Mouse (Mus musculus): ENCODE measurements around the gene Tgoln1. TPM values are rescaled to one million over a fixed set of nuclear protein-coding genes. Genes with fewer than 3 reads are reported as not detected.

The Tgoln1 gene
- 93.9 and 95.8 TPM in 2 replicates for total RNA-seq (2017)

GRCm38 (mm10) chr6:72616643-72617288 lies at the start of gene Tgoln1:
TSS of gene Tgoln1 (minus strand) at chr6:72617000.
- peak; percentile 92 to 93 for ATAC-seq (replicated peaks in 1 of 2; ENCODE audit: insufficient read depth in 1 of 2, low FRiP score in 2 of 2, low TSS enrichment in 1 of 2, low read depth in 1 of 2, poor library complexity in 2 of 2, severe bottlenecking in 2 of 2)

DNA sequence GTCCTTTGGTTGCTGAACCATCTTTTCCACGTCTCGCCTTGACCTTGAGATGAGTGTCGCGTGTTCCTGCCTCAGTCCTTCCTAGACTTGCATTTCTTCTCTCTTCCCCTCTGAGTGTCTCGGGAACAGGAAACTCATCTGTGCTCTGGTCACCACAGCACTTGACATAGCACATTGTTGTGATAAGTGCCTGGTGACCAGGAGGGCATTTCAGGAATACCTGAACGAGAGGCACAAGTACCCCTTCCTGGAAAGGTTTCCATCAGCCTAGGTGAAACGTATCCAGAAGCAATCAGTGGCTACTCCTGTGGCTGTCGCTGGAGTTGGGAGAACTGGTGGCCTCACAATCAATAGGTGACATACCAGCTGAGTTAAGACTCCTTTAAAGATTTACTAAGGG lies 47.5 kb upstream of the Tgoln1 start:
- ATAC-seq (replicated peaks in 1 of 2; ENCODE audit: insufficient read depth in 1 of 2, low FRiP score in 2 of 2, low TSS enrichment in 1 of 2, low read depth in 1 of 2, poor library complexity in 2 of 2, severe bottlenecking in 2 of 2): no peak

DNA sequence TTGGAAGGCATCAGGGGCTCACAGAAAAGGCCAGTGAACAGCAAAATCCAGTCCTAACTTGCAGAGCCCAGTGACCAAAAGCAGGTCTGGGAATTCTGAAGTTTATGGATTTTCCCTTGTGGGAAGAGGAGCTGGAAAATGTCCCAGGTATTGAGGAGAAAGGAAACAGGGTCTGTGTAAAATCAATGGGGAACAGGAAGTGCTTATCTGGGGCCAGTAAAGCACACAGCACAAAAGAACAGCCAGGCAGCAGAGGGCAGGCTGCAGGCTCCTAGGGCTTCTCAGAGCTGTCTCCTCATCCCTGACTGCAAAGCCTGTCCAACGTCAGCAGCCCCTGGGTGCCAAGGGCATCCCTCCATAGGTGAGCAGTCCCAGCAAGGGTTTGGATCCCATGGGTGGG lies 46.2 kb upstream of the Tgoln1 start:
- ATAC-seq (replicated peaks in 1 of 2; ENCODE audit: insufficient read depth in 1 of 2, low FRiP score in 2 of 2, low TSS enrichment in 1 of 2, low read depth in 1 of 2, poor library complexity in 2 of 2, severe bottlenecking in 2 of 2): no peak; a peak in 1 of 4 replicates

- ATAC-seq (replicated peaks in 1 of 2; ENCODE audit: insufficient read depth in 1 of 2, low FRiP score in 2 of 2, low TSS enrichment in 1 of 2, low read depth in 1 of 2, poor library complexity in 2 of 2, severe bottlenecking in 2 of 2): no peak
Measured at GRCm38 (mm10) chr6:72660391-72660720, 43.6 kb upstream of the Tgoln1 start.

GRCm38 (mm10) chr6:72659717-72660390 lies 43.1 kb upstream of the Tgoln1 start:
- ATAC-seq (replicated peaks in 1 of 2; ENCODE audit: insufficient read depth in 1 of 2, low FRiP score in 2 of 2, low TSS enrichment in 1 of 2, low read depth in 1 of 2, poor library complexity in 2 of 2, severe bottlenecking in 2 of 2): peak; percentile 50 to 64

DNA sequence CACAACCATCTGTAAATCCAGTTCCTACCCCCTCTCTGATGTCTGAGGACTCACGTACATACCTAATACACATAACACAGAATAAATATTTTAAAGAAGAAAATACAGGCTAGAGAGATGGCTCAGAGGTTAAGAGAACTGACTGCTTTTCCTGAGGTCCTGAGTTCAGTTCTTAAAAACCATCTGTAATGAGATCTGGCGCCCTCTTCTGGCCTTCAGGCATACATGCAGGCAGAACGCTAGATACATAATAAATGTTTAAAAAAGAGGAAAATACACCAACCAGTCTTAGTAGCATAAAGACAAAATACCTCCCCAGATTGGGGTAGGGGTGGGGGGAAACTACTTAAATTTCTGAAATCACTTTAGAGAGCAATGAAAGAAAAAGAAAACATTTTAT lies 41.2 kb upstream of the Tgoln1 start:
- ATAC-seq (replicated peaks in 1 of 2; ENCODE audit: insufficient read depth in 1 of 2, low FRiP score in 2 of 2, low TSS enrichment in 1 of 2, low read depth in 1 of 2, poor library complexity in 2 of 2, severe bottlenecking in 2 of 2): no peak

DNA sequence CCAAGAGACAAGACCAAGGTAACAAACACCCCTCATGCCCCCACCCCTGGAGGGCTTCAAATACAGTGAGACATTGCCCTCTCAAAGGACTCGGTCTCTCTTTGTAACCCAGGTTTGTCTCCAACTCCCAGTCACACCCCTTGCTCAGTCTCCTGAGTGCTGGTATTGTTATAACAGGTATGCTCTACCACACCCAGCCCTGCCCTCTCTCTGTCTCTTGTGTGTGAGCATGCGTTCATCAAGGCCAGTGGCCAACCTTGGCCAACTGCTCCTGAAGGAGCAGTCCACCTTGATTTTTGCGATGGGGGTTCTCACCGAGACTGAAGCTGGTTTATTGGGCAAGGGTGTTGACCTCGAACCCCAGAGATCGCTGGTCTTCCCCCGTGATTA lies 39.2 kb upstream of the Tgoln1 start:
- ATAC-seq (replicated peaks in 1 of 2; ENCODE audit: insufficient read depth in 1 of 2, low FRiP score in 2 of 2, low TSS enrichment in 1 of 2, low read depth in 1 of 2, poor library complexity in 2 of 2, severe bottlenecking in 2 of 2): no peak

- ATAC-seq (replicated peaks in 1 of 2; ENCODE audit: insufficient read depth in 1 of 2, low FRiP score in 2 of 2, low TSS enrichment in 1 of 2, low read depth in 1 of 2, poor library complexity in 2 of 2, severe bottlenecking in 2 of 2): peak; percentile 34 to 46; a peak in 2 of 4 replicates
Measured at GRCm38 (mm10) chr6:72655309-72656052, 38.7 kb upstream of the Tgoln1 start.

- no peak for ATAC-seq (replicated peaks in 1 of 2; ENCODE audit: insufficient read depth in 1 of 2, low FRiP score in 2 of 2, low TSS enrichment in 1 of 2, low read depth in 1 of 2, poor library complexity in 2 of 2, severe bottlenecking in 2 of 2)
Measured at GRCm38 (mm10) chr6:72654355-72654754, 37.6 kb upstream of the Tgoln1 start.

DNA sequence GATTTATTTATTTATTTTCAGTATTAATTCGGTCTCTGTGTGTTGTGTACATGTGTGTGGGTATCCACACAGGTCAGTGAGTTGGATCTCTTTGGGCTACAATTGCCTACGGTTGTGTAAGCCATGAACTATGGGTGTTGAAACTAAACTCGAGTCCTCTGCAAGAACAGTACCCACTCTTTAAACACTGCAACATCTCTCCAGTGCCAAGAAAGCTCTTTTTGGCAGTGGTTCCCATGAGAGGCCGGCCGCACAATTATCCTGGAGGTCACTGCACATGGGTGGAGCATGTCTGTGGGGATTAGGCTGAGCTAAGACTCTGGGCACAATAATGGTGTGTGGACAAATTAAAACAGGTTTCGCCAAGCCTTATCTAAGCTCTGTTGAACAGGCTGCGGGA lies 36.6 kb upstream of the Tgoln1 start:
- no peak for ATAC-seq (replicated peaks in 1 of 2; ENCODE audit: insufficient read depth in 1 of 2, low FRiP score in 2 of 2, low TSS enrichment in 1 of 2, low read depth in 1 of 2, poor library complexity in 2 of 2, severe bottlenecking in 2 of 2)

DNA sequence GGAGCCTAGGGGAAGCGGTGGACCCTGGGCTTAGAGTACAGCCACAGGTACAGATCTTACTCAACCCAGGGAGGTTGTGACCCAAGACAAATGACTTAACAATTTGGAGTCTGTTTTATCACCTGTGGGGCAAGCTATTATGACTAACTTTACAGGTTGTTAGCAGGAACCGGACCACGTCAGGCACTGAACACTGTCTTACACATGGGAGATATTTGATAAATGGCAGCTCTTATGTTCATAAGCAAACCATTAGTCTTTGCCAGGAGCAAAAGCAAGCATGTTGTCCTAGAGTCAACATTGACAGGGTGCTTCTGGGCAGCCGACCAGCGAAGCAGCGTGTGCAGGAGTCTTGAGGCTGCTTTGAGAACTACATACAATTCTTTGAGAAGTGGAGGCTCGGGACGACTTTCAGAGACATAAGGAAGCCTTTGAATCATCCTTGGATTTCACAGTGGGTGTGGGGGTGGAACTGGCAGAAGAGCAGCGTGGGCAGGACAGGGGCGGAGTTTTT lies 33.6 kb upstream of the Tgoln1 start:
- ATAC-seq (replicated peaks in 1 of 2; ENCODE audit: insufficient read depth in 1 of 2, low FRiP score in 2 of 2, low TSS enrichment in 1 of 2, low read depth in 1 of 2, poor library complexity in 2 of 2, severe bottlenecking in 2 of 2): no peak

DNA sequence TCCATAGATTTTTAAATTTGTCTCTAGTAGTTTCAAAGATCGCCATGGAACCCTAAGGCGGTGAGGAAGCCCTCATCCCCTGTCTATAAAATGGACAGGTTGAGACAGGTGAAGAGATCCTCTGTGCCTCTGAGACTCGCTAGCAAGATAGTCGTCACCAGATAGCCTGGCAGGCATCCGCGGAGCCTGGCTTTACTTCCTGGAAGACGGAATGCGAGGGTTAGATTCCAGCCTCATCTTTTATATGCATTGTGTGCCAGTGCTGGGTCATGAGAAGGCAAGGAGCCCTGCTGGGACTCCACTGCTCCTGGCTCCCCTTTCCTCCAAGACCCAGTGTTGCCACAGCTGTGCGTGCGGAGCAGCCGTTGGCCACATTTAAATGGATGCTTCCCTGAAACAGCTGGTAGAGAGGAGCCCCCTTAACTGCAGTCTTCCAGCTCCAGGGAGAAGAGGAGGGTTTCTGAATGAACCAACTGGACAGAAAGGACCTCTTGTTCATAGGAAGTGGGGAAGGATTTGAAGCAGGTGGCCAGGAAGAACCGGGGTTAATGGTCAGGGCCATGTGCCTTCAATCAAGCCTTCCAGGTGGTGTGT lies 31.3 kb upstream of the Tgoln1 start:
- no peak for ATAC-seq (replicated peaks in 1 of 2; ENCODE audit: insufficient read depth in 1 of 2, low FRiP score in 2 of 2, low TSS enrichment in 1 of 2, low read depth in 1 of 2, poor library complexity in 2 of 2, severe bottlenecking in 2 of 2)

GRCm38 (mm10) chr6:72647383-72647820 lies 30.6 kb upstream of the Tgoln1 start:
- peak; percentile 67 to 87 for ATAC-seq (replicated peaks in 1 of 2; ENCODE audit: insufficient read depth in 1 of 2, low FRiP score in 2 of 2, low TSS enrichment in 1 of 2, low read depth in 1 of 2, poor library complexity in 2 of 2, severe bottlenecking in 2 of 2)

GRCm38 (mm10) chr6:72645364-72645763 lies 28.6 kb upstream of the Tgoln1 start:
- no peak for ATAC-seq (replicated peaks in 1 of 2; ENCODE audit: insufficient read depth in 1 of 2, low FRiP score in 2 of 2, low TSS enrichment in 1 of 2, low read depth in 1 of 2, poor library complexity in 2 of 2, severe bottlenecking in 2 of 2)

DNA sequence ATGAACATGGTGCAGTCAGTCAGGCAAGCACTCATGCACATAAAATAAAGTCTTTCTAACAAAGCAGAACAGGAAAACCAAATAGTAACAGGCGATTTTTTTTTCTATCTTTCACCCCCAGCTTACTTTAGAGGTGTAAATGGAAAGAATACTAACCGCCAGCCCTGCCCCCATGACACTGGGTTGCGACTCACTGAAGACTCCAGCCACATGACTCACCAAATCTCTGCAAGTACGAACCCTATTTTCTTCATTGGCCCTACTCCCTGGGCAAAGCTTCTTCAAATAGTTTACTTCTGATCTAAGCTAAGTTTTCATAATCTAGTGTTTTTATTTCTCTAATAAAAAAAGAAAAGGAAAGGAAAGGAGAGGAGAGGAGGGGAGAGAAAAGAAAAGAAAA lies 27.8 kb upstream of the Tgoln1 start:
- ATAC-seq (replicated peaks in 1 of 2; ENCODE audit: insufficient read depth in 1 of 2, low FRiP score in 2 of 2, low TSS enrichment in 1 of 2, low read depth in 1 of 2, poor library complexity in 2 of 2, severe bottlenecking in 2 of 2): no peak

DNA sequence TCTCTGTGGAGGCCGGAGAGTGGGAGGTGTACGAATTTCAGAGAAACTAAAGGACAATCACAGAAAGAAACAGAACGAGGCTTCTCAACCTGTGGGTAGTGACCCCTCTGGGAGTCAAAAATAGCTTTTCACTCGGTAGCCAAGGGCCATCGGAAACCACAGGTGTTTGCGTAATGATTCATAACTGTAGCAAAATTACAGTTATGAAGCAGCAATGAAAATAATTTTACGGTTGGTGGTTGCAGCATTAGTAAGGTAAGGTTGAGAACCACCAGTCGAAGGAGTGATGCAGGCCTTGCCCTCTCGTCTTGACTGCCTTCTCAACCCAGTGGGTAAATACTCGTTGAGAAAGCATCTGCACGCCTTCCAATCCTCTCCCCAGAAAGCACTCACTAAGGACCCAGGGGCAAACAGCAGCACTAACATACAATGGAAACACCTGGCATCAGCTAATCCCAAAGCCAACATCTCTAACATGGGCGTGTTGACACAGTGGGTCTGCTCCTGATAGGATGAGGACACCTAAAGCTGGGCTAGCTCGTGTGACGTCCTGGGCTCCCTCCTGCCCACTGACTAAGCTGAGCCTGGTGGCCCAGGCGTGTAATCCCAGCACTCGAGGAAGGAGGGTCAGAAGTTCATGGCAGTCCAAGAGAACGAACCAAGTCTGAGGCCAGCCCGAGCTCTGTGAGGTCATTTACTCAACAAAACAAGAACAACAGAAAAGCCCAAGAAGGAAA lies 24.6 kb upstream of the Tgoln1 start:
- ATAC-seq (replicated peaks in 1 of 2; ENCODE audit: insufficient read depth in 1 of 2, low FRiP score in 2 of 2, low TSS enrichment in 1 of 2, low read depth in 1 of 2, poor library complexity in 2 of 2, severe bottlenecking in 2 of 2): no peak

- no peak for ATAC-seq (replicated peaks in 1 of 2; ENCODE audit: insufficient read depth in 1 of 2, low FRiP score in 2 of 2, low TSS enrichment in 1 of 2, low read depth in 1 of 2, poor library complexity in 2 of 2, severe bottlenecking in 2 of 2)
Measured at GRCm38 (mm10) chr6:72636940-72637339, 20.1 kb upstream of the Tgoln1 start.

All from hematopoietic stem cell, adult 5-6 weeks (primary cell).